Mouse (Mus musculus) layer of hippocampus, postnatal 14 days (tissue): Measurements from ENCODE around the gene Gm28230. TPM values are rescaled to one million over a fixed set of nuclear protein-coding genes. Genes with fewer than 3 reads are reported as not detected.
A peak's percentile ranks its signal among the peaks of the same experiment; 100 is the strongest.

Source experiments
- DNase-seq, 2 experiments: peaks; one replicate each; pipeline ENCODE4 v3.0.0; 2021 to 2022; ENCODE audit warnings: low spot score in 2 of 2, mixed read lengths in 1 of 2
- total RNA-seq, 2 experiments: library from RNA; stranded (reverse); gene quantifications; 2 replicates each; pipeline ENCODE4 v1.2.3; 2021

Gm28230 gene
- total RNA-seq, 2 experiments from 2014 or later, result not detected

DNA sequence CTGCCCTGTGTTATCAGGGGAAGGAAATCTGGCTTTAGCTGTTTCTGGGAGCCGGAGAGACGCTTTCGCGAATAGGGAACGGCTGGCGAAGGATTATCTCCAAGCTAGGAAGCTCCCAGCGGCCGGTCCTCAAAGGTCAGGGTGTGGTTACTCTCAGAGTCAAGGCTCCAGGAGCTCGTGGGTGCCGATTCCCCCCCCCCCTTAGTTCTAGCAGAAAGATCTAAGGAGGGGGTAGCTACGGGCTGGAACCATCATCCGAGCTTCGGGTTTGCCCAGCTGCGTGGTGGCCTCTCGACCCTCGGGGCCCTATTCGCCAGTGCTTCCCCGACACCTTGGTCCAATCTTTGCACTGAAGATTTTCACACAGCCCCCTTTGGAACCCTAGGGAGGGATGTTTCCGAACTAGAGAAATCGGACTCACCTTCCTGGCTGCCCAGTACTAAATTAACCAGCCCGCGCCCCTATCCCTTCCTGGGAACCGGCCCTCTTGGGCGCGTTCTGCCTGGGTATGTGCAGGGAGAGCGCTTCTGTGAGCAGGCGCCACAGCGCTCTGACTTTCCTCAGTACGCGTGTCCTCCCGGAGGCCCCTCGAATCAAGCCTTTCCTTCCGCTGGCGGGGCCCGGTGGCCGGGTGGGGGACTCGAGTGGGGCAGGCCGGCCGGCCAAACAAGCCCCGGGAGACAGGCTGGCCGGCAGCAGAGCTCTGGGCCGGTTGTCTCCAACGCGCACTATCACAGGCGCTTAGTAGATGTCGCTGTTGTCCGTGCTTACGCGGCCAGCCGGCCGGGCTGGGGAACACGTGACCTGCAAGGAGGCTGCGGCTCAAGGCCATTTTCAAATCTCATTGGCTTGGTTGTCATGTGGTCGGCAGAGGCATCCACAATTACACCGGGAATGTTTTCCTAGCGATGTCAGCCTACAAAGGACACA lies 35.2 kb upstream of the Gm28230 start, which contains the start of gene Hoxd10:
Gene Hoxd10, plus strand, starts transcription at position 903 of the 930 bp plus-strand sequence.
- no peak for DNase-seq

DNA sequence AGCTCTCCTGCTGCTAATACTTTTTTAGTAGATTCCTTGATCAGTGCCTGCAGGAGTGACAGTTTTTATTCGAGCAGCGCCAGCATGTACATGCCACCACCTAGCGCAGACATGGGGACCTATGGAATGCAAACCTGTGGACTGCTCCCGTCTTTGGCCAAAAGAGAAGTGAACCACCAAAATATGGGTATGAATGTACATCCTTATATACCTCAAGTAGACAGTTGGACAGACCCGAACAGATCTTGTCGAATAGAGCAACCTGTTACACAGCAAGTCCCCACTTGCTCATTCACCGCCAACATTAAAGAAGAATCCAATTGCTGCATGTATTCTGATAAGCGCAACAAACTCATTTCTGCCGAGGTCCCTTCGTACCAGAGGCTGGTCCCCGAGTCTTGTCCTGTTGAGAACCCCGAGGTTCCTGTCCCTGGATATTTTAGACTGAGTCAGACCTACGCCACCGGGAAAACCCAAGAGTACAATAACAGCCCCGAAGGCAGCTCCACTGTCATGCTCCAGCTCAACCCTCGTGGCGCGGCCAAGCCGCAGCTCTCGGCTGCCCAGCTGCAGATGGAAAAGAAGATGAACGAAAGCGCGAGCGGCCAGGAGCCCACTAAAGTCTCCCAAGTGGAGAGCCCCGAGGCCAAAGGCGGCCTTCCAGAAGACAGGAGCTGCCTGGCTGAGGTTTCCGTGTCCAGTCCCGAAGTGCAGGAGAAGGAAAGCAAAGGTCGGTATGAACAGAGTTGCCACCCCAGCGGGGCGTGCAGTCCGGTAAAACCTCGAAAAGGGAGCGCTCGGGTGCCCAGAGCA lies 34.3 kb upstream of the Gm28230 start:
- no peak for DNase-seq

DNA sequence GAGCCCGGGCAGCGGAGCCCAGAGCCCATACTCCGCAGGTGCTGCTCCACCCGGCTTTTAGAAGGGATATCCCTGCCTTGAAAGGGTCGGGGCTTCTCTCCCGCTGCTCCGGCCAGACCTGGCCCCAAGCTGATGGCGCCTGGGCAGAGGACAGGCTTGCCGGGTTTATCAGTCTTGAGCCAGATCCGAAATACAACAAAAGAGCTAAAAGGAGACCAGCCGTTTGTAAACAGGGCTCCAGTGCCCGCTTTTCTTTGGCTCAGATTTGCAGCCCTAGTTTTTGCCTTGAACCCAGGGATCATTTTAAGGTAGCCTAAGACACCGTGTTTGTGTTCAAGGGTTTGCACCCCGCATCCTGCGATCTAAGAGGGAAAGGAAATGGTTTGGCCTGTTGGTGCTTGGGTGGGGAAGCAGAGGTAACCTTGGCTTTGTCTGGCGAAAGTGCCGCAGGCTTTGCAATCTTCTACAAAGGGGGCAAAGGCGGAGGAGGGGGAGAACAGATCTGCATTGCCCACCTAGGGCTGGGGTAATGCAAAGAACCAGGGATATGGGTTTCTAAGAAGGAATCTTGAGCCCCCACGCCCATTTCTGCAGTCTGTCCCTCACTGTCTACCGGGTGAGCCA lies 33.6 kb upstream of the Gm28230 start:
- no peak for DNase-seq

DNA sequence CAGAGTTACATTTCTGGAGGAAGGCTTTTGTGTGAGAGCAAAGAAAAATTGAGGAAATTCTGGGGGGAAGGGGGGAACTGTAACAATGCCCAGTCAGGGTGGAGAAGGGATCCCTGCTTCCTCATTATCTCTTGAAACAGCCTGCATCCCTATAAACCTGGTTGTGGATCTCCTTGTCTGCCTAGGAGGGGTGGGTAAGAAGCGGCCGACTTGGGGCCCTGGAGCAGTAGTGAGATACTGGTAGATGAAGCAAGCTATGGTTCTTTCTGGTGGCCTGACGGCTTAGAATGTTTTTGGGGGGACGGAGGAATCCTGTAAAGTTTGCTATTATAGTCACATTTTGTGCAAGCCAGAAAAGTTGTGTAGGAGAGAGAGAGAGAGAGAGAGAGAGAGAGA lies 33.1 kb upstream of the Gm28230 start:
- DNase-seq, result no peak

DNA sequence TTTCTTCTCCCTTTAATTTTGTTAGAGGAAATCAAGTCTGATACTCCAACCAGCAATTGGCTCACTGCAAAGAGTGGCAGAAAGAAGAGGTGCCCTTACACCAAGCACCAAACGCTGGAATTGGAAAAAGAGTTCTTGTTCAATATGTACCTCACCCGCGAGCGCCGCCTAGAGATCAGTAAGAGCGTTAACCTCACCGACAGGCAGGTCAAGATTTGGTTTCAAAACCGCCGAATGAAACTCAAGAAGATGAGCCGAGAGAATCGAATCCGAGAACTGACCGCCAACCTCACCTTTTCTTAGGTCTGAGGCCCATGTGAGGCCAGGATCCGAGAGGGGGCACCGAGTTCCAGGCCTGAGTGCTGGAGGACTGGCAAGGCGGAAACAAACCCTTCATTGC lies 32.5 kb upstream of the Gm28230 start:
- no peak for DNase-seq

DNA sequence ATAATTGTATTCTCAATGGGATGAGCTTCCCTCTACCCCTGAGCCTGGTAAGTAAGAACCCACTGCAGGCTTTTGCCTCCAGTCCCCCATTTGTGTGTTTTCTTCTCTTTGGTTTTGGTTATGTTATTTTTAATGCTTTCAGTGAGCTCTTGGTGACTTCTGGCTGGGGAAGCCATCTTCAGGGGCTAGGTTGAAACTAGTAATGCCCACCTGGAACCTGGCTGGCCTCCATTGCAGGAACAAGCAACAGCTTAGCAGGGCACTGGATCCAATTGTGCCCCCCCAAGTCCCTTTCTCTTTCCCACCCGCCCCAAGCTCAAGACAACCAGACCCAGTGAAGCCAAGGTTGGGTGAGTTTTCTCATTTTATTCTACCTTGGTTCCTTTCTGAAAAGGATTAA lies 31.1 kb upstream of the Gm28230 start:
- no peak for DNase-seq

DNA sequence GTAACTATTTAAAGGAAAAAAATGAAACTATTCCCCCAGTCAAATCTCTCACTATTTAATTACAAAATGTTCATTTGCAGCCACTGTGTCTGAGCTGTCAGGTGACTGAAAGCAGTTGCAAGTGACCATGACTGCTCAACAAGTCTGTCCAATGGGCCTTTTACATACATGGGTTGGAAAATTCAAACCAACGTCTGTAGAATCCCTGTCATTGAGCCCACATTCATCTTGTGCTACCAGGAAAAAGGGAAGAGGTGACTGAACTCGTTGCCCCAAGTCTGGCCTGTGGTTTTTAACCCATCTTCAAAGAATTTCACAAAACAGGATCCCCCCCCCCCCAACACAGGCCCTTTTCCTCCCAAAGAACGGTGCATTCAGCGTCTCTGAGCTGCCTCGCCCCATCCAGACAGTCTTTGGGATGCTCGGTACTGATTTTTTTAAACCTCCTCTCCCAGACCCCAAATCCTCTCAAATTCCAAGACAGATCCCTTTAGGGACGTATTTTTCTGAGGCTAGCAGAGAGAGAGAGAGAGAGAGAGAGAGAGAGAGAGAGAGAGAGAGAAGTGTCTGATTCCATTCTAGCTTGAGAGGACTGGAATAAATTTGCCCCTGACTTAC lies 30.6 kb upstream of the Gm28230 start:
- no peak for DNase-seq

DNA sequence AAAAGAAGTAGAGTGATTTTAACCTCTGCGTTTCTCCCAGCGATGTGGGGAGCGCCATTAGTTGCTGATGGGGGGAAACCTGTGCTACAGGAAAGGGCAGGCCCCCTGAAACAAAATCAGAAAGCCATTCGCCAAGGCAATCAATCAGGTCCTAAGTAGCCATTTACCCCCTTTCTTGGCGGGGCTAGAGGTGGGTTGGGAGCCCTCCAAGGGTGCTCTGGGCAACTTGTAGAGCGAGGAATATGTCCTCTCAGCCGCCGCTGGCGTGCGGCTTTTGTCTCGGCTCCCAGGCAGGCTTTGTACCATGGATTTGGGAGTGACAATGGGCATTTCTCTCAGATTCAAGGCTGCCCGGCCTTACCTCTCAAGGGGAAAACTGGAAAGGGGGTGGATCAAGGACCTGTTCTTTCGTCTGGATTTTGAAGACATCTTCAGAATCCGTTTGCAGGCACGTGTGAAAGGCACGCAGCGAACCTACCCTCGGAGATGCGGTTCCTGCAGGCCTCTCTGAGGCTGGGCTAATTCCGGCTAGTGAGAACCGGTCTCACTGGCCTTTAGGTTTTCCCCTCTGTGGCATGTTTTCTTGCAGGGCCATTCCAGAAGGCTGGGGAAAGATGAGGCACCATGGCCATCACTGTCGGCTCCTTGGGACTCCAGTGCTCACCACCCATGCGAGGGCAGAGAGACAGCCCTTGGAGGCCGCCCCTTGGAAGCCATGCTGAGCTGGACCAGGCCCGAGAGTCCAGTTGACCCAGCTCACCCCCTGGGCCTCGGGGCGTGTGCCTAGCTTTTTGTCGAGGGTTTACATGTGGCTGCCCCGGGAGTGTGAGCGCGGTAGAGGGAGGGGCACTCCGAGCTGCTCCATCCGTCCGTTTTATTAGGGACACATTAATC lies 29.8 kb upstream of the Gm28230 start:
- DNase-seq, result no peak

DNA sequence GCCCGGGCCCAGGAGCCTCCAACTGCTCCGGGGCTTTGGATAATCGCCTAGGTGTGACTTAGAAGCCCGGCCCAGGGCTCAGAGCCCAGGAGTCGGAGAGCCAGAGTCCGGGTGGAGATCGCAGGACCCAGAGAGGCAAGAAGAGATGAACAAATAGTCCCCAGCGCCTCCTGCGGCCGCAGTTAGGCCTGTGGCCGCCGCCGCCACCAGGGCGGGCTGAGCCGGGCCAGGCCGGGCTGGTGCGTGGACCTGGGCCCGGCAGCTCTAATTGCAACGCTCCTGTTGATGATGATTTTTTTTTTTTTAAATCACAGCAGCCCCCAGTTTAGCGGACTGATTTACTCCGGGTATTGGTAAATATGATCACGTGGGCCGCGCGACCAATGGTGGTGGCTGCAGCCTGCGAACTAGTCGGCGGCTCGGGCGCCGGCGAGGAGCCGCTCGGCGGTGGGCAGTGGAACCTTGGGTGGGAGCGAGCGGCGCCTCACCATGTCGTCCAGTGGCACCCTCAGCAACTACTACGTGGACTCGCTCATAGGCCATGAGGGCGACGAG lies 28.9 kb upstream of the Gm28230 start, which contains the start of gene Hoxd9:
Gene Hoxd9, plus strand, starts transcription at position 161 of the 555 bp plus-strand sequence.
- DNase-seq, result no peak

DNA sequence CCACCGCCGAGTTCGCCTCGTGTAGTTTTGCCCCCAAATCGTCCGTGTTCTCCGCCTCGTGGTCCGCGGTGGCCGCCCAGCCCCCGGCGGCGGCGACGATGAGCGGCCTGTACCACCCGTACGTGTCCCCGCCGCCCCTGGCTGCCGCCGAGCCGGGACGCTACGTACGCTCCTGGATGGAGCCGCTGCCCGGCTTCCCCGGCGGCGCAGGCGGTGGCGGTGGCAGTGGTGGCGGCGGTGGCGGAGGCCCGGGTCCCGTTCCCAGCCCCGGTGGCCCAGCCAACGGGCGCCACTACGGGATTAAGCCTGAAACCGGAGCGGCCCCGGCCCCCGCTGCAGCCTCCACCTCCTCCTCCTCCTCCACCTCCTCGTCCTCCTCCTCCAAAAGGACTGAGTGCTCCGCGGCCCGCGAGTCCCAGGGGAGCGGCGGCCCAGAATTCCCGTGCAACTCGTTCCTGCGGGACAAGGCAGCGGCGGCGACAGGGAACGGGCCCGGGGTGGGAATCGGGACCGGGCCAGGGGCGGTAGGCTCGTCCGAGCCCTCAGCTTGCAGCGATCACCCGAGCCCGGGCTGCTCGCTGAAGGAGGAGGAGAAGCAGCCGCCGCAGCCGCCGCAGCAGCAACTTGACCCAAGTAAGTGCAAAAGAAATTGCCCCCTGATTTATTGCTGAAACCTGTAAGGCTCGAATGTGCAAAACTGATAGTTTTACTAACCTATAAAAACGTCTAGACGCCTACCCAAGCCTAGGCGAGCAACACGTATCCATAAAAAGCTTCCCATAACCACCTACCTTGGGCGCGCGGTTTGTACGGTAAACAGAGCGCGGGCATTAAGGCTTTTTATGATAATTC lies 28.1 kb upstream of the Gm28230 start:
- DNase-seq, result no peak

DNA sequence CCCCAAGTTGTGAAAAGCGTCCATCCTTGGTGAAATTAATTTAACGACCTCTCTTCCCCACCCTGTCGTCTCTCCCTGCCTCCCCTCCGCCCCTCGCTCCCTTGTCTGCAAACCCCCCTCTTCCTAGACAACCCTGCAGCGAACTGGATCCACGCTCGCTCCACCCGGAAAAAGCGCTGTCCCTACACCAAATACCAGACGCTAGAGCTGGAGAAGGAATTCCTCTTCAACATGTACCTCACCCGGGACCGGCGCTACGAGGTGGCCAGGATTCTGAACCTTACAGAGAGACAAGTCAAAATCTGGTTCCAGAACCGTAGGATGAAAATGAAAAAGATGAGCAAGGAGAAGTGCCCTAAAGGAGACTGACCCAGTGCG lies 27.5 kb upstream of the Gm28230 start:
- DNase-seq, result no peak

DNA sequence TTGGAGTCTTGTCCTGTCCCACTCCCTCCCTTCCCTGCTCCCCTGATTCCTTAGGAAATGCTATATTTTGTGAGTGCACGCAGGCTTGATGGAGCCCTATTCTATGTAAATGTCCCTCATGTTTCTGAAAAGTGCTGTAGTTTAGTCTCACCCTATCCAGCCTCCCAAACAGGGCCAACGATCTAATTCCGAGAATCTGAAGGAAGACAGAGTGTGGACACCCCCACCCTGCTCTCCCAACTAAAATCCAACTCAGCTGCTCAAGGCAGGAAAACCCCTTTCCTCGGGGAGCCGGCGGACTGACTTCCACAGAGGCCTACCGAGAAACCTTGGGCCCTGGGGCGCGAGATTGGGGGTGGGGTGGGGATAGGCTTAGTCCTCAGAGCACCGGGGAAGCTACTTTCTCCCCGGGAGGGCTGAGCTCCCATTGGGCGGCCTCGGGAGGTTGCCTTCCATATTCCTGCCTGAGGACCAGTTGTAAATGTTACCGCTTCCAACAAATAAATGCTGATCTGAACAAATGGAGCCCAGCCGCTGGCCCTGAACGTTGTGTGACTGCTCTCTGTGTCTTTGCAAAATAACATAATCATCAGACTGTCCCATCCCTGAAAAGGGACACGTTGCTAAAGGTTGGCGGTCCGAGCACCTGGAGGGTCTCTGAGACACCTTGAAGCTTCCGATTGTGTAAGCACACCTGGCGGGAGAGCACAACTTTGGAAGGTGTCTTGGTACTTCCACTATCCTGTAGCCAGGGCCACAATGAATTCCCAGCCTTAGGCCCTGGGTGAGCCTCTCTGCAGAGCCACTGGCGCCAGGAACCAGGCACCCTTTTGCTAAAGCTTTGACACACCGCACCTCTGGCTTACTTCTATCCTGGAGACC lies 26.6 kb upstream of the Gm28230 start:
- no peak for DNase-seq

DNA sequence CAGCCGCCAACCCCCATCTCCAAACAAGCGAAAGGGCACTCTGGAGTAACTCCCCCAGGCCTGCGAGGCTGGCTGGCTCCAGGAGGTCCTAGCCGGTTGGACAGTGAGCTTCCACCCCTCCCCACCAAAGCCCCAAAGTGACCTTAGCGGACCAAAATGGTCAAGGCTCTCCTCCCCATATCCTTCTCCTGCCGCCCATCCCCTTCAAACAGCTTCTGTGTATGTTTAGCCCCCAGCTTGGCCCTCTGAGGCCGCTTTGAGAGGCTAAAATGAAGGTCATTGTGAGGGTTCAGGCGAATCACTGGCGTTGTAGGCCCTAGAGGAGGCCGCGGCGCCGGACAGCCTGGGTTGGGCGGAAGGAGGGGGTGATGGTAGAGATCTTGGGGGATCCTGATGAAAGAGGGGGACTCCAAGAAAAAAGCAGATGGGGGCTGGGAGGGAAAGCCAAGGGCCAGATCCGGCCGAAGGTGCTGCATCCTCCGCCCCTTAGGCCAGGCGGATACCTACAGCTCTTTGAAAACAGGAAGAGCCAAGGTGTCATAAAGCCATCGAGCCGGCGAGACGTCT lies 25.9 kb upstream of the Gm28230 start:
- no peak for DNase-seq

DNA sequence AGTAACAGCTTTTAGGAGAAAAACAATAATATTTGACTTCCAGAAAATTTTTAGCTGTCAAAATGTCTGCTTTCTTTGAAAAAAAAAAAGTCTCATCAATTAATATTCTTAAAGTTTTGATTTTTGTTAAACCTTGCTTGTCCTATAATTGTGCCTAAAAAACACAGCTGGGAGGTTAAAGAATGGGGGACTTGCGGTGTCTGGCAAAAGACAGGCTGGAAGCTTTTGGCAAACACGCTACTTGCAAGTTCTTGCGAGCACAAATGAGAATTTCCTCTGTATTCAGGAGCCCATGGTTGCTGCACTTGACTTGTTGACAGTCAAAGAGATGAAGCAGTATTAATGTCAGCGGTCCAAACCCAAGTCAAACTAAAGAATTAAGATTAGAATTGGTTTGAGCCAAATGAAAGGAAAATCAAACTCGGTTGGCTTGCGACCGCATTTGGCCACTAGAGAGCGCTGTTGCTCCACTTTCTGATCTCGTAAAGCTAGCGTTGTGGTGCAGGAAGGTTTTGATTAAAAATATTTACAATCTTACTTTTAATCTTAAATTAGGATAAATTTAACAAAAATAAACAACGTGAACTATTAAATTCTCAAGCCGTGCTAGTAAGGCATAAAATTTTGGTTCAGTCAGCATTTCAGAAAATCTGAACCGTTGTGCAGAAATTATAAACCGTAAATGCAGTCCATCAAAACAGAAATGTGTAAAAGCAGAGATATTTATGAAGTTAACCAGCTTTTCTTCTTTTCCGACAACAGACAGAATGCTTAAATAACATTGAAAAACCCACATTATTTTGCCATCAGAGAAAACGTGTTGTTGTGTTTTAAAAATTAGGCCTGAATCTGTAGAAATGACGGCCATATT lies 24.3 kb upstream of the Gm28230 start:
- peak; percentile 72 to 86 for DNase-seq

DNA sequence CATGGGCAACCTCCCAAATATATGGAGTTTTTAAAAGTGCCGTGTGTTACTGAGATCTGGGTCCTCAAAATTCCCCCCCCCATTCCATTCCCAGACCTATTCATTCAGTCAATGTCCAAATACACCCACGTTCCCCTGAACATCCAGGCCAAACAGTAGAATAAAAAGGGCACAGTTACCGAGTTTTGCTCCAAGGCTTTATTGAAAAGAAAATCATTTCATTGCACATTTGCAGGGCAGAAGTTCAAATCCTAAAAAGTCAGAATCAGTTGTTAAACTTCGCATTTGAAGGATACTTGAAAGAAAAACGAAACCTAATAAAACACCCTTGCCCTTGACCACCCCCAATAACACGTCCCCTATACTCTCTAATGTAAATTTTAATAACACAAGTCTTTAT lies 23.7 kb upstream of the Gm28230 start:
- DNase-seq, result no peak

DNA sequence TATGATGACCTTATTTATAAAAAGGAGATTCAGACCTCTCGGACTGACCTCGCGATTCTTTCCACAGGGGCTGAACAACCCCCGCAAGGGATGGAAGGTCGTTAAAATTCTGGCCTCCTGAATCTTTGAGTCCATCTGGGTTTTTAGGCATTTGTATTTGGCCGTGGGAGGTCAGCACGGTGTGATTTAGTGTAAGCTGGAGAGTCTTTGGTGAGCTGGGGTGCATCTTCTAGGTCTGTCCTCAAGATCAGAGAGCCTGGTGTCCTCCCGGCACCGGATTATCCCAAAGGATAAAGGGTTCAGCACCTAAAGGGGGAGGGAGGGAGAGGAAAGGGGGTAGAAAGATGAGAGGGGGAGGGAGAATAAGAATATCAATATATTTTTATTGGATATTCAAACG lies 23.2 kb upstream of the Gm28230 start:
- no peak for DNase-seq
